Mouse (Mus musculus): Measurements from ENCODE around the gene Kng2. TPM values are rescaled to one million over a fixed set of nuclear protein-coding genes. Genes with fewer than 3 reads are reported as not detected.
"Not testable (repeated sequence)": the region's sequence is repeated elsewhere in the genome, so short reads cannot be mapped to it uniquely, and the experiment has no call there.

Kng2 gene
- polyA plus RNA-seq, 1 experiment from 2014 or later: not detected

GRCm38 (mm10) chr16:23033673-23034072 lies 4.4 kb upstream of the Kng2 start:
- Histone ChIP-seq H3K4me1 (replicated peaks; ENCODE audit: control insufficient read depth, insufficient read depth, low read length) (no peaks in the 10 kb centered on the region), H3K9me3 (ENCODE audit: control insufficient read depth, low read length) (no peaks in the 10 kb centered on the region), H3K36me3 (ENCODE audit: control insufficient read depth, insufficient read depth) (no peaks in the 10 kb centered on the region), H3K4me2 (ENCODE audit: low read length) (no peak overlapping the region), H3K27ac (ENCODE audit: low read length) (no peak overlapping the region), H3K4me3 (replicated peaks; ENCODE audit: low read length) (no peak overlapping the region), H3K9ac (replicated peaks; ENCODE audit: low read depth, low read length) (no peak overlapping the region), H3K27me3 (replicated peaks; ENCODE audit: control insufficient read depth, insufficient read depth, low read length) (no peaks in the 10 kb centered on the region)
- no peak for ATAC-seq
- WGBS: 94% methylated on average over 4 of the region's 4 CpGs

- H3K9ac ChIP-seq (replicated peaks; ENCODE audit: low read depth, low read length): no peak overlapping the region
- H3K27ac ChIP-seq (ENCODE audit: low read length): no peak overlapping the region
- H3K36me3 ChIP-seq (ENCODE audit: control insufficient read depth, insufficient read depth): no peaks in the 10 kb centered on the region
- no peak overlapping the region for H3K4me3 ChIP-seq (replicated peaks; ENCODE audit: low read length)
- no peaks in the 10 kb centered on the region for H3K9me3 ChIP-seq (ENCODE audit: control insufficient read depth, low read length)
- H3K4me1 ChIP-seq (replicated peaks; ENCODE audit: control insufficient read depth, insufficient read depth, low read length): no peaks in the 10 kb centered on the region
- 86% methylated on average over 5 of the region's 5 CpGs for WGBS
- ATAC-seq: no peak
- H3K4me2 ChIP-seq (ENCODE audit: low read length): no peak overlapping the region
- H3K27me3 ChIP-seq (replicated peaks; ENCODE audit: control insufficient read depth, insufficient read depth, low read length): no peaks in the 10 kb centered on the region
Measured at GRCm38 (mm10) chr16:23030673-23031435, 1.6 kb upstream of the Kng2 start.

- H3K27ac ChIP-seq (ENCODE audit: low read length); ATAC-seq; H3K27me3 ChIP-seq (replicated peaks; ENCODE audit: control insufficient read depth, insufficient read depth, low read length); H3K36me3 ChIP-seq (ENCODE audit: control insufficient read depth, insufficient read depth); H3K4me2 ChIP-seq (ENCODE audit: low read length); H3K4me3 ChIP-seq (replicated peaks; ENCODE audit: low read length); H3K9ac ChIP-seq (replicated peaks; ENCODE audit: low read depth, low read length); H3K9me3 ChIP-seq (ENCODE audit: control insufficient read depth, low read length); H3K4me1 ChIP-seq (replicated peaks; ENCODE audit: control insufficient read depth, insufficient read depth, low read length): not testable (repeated sequence)
- 47% methylated on average over 3 of the region's 3 CpGs for WGBS
Measured at GRCm38 (mm10) chr16:23027341-23027740, 1.9 kb downstream of the Kng2 start.

GRCm38 (mm10) chr16:23026582-23026981 lies 2.7 kb downstream of the Kng2 start:
- H3K4me2 ChIP-seq (ENCODE audit: low read length): no peak overlapping the region
- no peaks in the 10 kb centered on the region for H3K36me3 ChIP-seq (ENCODE audit: control insufficient read depth, insufficient read depth)
- no peak for ATAC-seq
- no peaks in the 10 kb centered on the region for H3K4me1 ChIP-seq (replicated peaks; ENCODE audit: control insufficient read depth, insufficient read depth, low read length)
- no peaks in the 10 kb centered on the region for H3K27me3 ChIP-seq (replicated peaks; ENCODE audit: control insufficient read depth, insufficient read depth, low read length)
- no peak overlapping the region for H3K9ac ChIP-seq (replicated peaks; ENCODE audit: low read depth, low read length)
- H3K27ac ChIP-seq (ENCODE audit: low read length): no peak overlapping the region
- no peak overlapping the region for H3K4me3 ChIP-seq (replicated peaks; ENCODE audit: low read length)
- H3K9me3 ChIP-seq (ENCODE audit: control insufficient read depth, low read length): no peaks in the 10 kb centered on the region

- ATAC-seq: no peak
- H3K9ac ChIP-seq (replicated peaks; ENCODE audit: low read depth, low read length): no peak overlapping the region
- H3K36me3 ChIP-seq (ENCODE audit: control insufficient read depth, insufficient read depth): no peaks in the 10 kb centered on the region
- no peak overlapping the region for H3K27ac ChIP-seq (ENCODE audit: low read length)
- no peaks in the 10 kb centered on the region for H3K27me3 ChIP-seq (replicated peaks; ENCODE audit: control insufficient read depth, insufficient read depth, low read length)
- no peak overlapping the region for H3K4me3 ChIP-seq (replicated peaks; ENCODE audit: low read length)
- H3K4me2 ChIP-seq (ENCODE audit: low read length): no peak overlapping the region
- WGBS: 26% methylated on average over 6 of the region's 6 CpGs
- no peaks in the 10 kb centered on the region for H3K4me1 ChIP-seq (replicated peaks; ENCODE audit: control insufficient read depth, insufficient read depth, low read length)
- no peaks in the 10 kb centered on the region for H3K9me3 ChIP-seq (ENCODE audit: control insufficient read depth, low read length)
Measured at GRCm38 (mm10) chr16:23025111-23025510, 4.2 kb downstream of the Kng2 start.

- WGBS: 0% methylated on average over 1 of the region's 1 CpGs
- H3K4me2 ChIP-seq (ENCODE audit: low read length); H3K27me3 ChIP-seq (replicated peaks; ENCODE audit: control insufficient read depth, insufficient read depth, low read length); H3K9me3 ChIP-seq (ENCODE audit: control insufficient read depth, low read length); H3K36me3 ChIP-seq (ENCODE audit: control insufficient read depth, insufficient read depth); ATAC-seq; H3K4me3 ChIP-seq (replicated peaks; ENCODE audit: low read length); H3K9ac ChIP-seq (replicated peaks; ENCODE audit: low read depth, low read length); H3K27ac ChIP-seq (ENCODE audit: low read length); H3K4me1 ChIP-seq (replicated peaks; ENCODE audit: control insufficient read depth, insufficient read depth, low read length): not testable (repeated sequence)
Measured at GRCm38 (mm10) chr16:23020571-23020970, 8.7 kb downstream of the Kng2 start.

- not testable (repeated sequence) for H3K27me3 ChIP-seq (replicated peaks; ENCODE audit: control insufficient read depth, insufficient read depth, low read length); H3K4me2 ChIP-seq (ENCODE audit: low read length); H3K36me3 ChIP-seq (ENCODE audit: control insufficient read depth, insufficient read depth); ATAC-seq; H3K9me3 ChIP-seq (ENCODE audit: control insufficient read depth, low read length); H3K4me3 ChIP-seq (replicated peaks; ENCODE audit: low read length); H3K4me1 ChIP-seq (replicated peaks; ENCODE audit: control insufficient read depth, insufficient read depth, low read length); H3K9ac ChIP-seq (replicated peaks; ENCODE audit: low read depth, low read length); H3K27ac ChIP-seq (ENCODE audit: low read length)
- 84% methylated on average over 8 of the region's 8 CpGs for WGBS
Measured at GRCm38 (mm10) chr16:23014645-23015044, 14.6 kb downstream of the Kng2 start.

- H3K27ac ChIP-seq (ENCODE audit: low read length); H3K4me1 ChIP-seq (replicated peaks; ENCODE audit: control insufficient read depth, insufficient read depth, low read length); H3K36me3 ChIP-seq (ENCODE audit: control insufficient read depth, insufficient read depth); ATAC-seq; H3K9ac ChIP-seq (replicated peaks; ENCODE audit: low read depth, low read length); H3K27me3 ChIP-seq (replicated peaks; ENCODE audit: control insufficient read depth, insufficient read depth, low read length); H3K4me3 ChIP-seq (replicated peaks; ENCODE audit: low read length); H3K4me2 ChIP-seq (ENCODE audit: low read length); H3K9me3 ChIP-seq (ENCODE audit: control insufficient read depth, low read length): not testable (repeated sequence)
- 85% methylated on average over 2 of the region's 2 CpGs for WGBS
Measured at GRCm38 (mm10) chr16:23013786-23014185, 15.5 kb downstream of the Kng2 start.

- H3K4me3 ChIP-seq (replicated peaks; ENCODE audit: low read length); H3K36me3 ChIP-seq (ENCODE audit: control insufficient read depth, insufficient read depth); H3K4me1 ChIP-seq (replicated peaks; ENCODE audit: control insufficient read depth, insufficient read depth, low read length); H3K9me3 ChIP-seq (ENCODE audit: control insufficient read depth, low read length); H3K27ac ChIP-seq (ENCODE audit: low read length); H3K4me2 ChIP-seq (ENCODE audit: low read length); ATAC-seq; H3K9ac ChIP-seq (replicated peaks; ENCODE audit: low read depth, low read length); H3K27me3 ChIP-seq (replicated peaks; ENCODE audit: control insufficient read depth, insufficient read depth, low read length): not testable (repeated sequence)
- WGBS: 94% methylated on average over 3 of the region's 3 CpGs
Measured at GRCm38 (mm10) chr16:22996951-22997350, 32.3 kb downstream of the Kng2 start.

Data from forebrain, embryonic 16.5 days (tissue).